Mouse (Mus musculus): ENCODE results near the gene Cpeb4. TPM values are rescaled to one million over a fixed set of nuclear protein-coding genes. Genes with fewer than 3 reads are reported as not detected.

The Cpeb4 gene
- polyA plus RNA-seq (2014; fragmentation: Nextera tagmentation; extraction: Ambion mirVana) = 4.3 and 4.7 TPM in 2 replicates

DNA sequence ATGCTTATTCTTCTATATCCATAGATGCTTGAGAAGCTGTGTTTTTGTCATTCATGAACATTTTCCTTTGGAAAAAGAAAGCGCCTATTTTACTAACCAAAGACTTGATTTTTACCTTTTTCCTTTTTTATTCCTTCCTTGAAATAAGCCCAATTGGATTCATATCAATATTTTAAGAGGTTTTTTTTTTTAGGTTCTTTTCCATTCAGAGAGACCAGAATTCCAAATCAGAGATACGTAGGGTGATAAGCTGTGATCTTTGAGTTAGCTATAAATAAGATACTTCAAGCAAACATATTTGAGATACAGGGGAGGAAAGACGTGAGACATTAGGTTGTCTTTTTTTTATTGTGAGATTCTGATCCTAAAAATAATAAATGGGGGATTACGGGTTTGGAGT lies at the start of gene Cpeb4:
Gene Cpeb4 (plus strand): TSS at position 301 of the 400 bp plus-strand sequence.
- Histone ChIP-seq H3K4me1 (replicated peaks; ENCODE audit: control insufficient read depth, insufficient read depth, low read length) (peaks cover 7% of the 10 kb centered on the region; the same call in 1 of the 2 replicates), H3K4me2 (ENCODE audit: low read length) (peak within 1 kb of the TSS; percentile 88), H3K27me3 (replicated peaks; ENCODE audit: control insufficient read depth, insufficient read depth, low read length) (no peaks in the 10 kb centered on the region), H3K9me3 (ENCODE audit: control insufficient read depth, low read length) (no peaks in the 10 kb centered on the region), H3K27ac (ENCODE audit: low read depth) (peak within 1 kb of the TSS; percentile 47; the same call in 1 of the 2 replicates), H3K4me3 (ENCODE audit: low read depth, low read length) (peak within 1 kb of the TSS; percentile 70), H3K9ac (ENCODE audit: low read length) (peak within 1 kb of the TSS; percentile 65), H3K36me3 (ENCODE audit: control insufficient read depth, insufficient read depth, low read length) (no peaks in the 10 kb centered on the region)
- 82% methylated on average over 4 of the region's 4 CpGs for WGBS
- ATAC-seq (replicated peaks; ENCODE audit: low FRiP score, low TSS enrichment, low read depth) (no peak), DNase-seq (ENCODE audit: low spot score) (no peak)

DNA sequence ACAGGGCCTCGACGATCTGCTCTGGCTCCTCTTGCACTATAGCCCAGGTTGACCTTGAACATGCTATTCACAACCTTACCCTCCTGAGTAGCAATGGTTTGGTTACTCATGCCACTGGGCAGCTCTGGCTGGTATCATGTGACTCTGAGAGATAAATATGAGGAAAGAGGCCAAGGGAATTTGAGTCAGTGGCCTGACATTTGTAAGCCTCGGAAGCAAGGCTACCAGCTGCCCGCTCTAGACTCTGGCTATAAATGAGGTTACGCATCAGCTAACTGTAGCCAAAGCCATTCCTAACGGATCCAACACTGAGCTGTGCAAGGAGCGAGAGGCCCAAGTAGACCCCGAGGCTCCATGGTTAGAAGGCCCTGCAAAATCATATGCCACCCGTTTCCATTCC lies 49.5 kb upstream of the Cpeb4 start:
- DNase-seq (ENCODE audit: low spot score) (no peak), ATAC-seq (replicated peaks; ENCODE audit: low FRiP score, low TSS enrichment, low read depth) (no peak)
- H3K4me3 ChIP-seq (ENCODE audit: low read depth, low read length) = no peak overlapping the region
- no peaks in the 10 kb centered on the region for H3K4me1 ChIP-seq (replicated peaks; ENCODE audit: control insufficient read depth, insufficient read depth, low read length)
- no peaks in the 10 kb centered on the region for H3K9me3 ChIP-seq (ENCODE audit: control insufficient read depth, low read length)
- no peaks in the 10 kb centered on the region for H3K36me3 ChIP-seq (ENCODE audit: control insufficient read depth, insufficient read depth, low read length)
- no peak overlapping the region for H3K9ac ChIP-seq (ENCODE audit: low read length)
- H3K27me3 ChIP-seq (replicated peaks; ENCODE audit: control insufficient read depth, insufficient read depth, low read length) = no peaks in the 10 kb centered on the region
- no peak overlapping the region for H3K4me2 ChIP-seq (ENCODE audit: low read length)
- H3K27ac ChIP-seq (ENCODE audit: low read depth) = no peak overlapping the region
- WGBS = 77% methylated on average over 9 of the region's 9 CpGs

DNA sequence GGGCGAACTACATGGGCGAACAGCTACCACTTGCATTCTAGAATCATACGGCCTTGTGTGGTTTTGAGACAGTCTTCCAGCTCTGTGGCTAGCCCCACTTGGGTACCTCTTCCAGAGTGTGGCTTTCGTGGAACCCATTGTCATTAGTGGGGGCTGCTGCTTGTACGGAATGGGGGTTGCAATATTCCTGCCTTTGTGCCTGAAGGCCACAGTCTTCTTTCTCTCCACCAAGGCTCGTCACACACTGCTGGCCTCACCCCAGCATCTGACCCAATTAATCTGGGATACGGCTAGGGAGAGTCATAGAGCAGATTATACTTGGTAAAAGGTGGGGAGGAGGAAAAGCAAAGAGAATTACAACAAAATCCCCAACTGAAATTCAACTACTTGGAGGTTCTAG lies 48.5 kb upstream of the Cpeb4 start:
- Histone ChIP-seq H3K27me3 (replicated peaks; ENCODE audit: control insufficient read depth, insufficient read depth, low read length) (no peaks in the 10 kb centered on the region), H3K27ac (ENCODE audit: low read depth) (no peak overlapping the region), H3K4me2 (ENCODE audit: low read length) (no peak overlapping the region), H3K4me3 (ENCODE audit: low read depth, low read length) (no peak overlapping the region), H3K9me3 (ENCODE audit: control insufficient read depth, low read length) (no peaks in the 10 kb centered on the region), H3K9ac (ENCODE audit: low read length) (no peak overlapping the region), H3K36me3 (ENCODE audit: control insufficient read depth, insufficient read depth, low read length) (no peaks in the 10 kb centered on the region), H3K4me1 (replicated peaks; ENCODE audit: control insufficient read depth, insufficient read depth, low read length) (peaks cover 4% of the 10 kb centered on the region; the same call in 1 of the 2 replicates)
- DNase-seq (ENCODE audit: low spot score) (no peak), ATAC-seq (replicated peaks; ENCODE audit: low FRiP score, low TSS enrichment, low read depth) (no peak)
- WGBS = 89% methylated on average over 7 of the region's 7 CpGs

DNA sequence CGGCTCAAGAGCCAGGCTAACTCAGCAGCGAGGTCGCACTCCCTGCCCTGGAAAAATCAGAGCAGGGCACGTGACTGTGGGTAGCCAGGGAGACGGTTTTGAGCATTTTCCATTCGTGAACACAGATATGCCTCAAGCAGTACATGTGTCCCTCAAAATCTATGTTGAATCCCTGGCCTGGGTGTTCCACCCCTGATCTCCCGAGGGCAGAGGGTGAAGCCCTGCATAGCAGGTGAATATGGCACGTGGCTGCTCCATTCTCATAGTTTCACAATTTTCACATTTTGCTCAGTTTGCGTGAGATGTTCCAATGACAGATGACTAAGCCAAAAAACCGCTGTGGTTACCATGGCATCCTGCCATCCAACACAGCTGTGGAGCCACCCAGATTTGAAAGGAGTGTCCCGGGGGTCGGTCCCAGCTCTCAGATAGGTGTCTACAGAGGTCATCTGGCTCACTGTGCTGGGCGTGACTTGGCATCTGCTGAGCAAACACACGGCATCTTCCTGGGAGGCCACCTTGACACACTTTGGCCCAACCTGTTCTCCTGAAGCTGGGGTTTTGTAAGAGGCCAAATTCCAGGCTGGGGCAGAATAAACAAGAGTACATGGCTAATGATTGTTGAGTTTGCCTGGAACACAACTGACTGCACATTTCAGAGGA lies 47.4 kb upstream of the Cpeb4 start:
- H3K36me3 ChIP-seq (ENCODE audit: control insufficient read depth, insufficient read depth, low read length) = no peaks in the 10 kb centered on the region
- no peak overlapping the region for H3K4me3 ChIP-seq (ENCODE audit: low read depth, low read length)
- 65% methylated on average over 14 of the region's 14 CpGs for WGBS
- H3K4me2 ChIP-seq (ENCODE audit: low read length) = no peak overlapping the region
- no peak overlapping the region for H3K9ac ChIP-seq (ENCODE audit: low read length)
- DNase-seq (ENCODE audit: low spot score) = no peak
- no peak overlapping the region for H3K27ac ChIP-seq (ENCODE audit: low read depth)
- H3K27me3 ChIP-seq (replicated peaks; ENCODE audit: control insufficient read depth, insufficient read depth, low read length) = no peaks in the 10 kb centered on the region
- no peaks in the 10 kb centered on the region for H3K9me3 ChIP-seq (ENCODE audit: control insufficient read depth, low read length)
- peaks cover 4% of the 10 kb centered on the region; the same call in 1 of the 2 replicates for H3K4me1 ChIP-seq (replicated peaks; ENCODE audit: control insufficient read depth, insufficient read depth, low read length)
- ATAC-seq (replicated peaks; ENCODE audit: low FRiP score, low TSS enrichment, low read depth) = peak; percentile 77

DNA sequence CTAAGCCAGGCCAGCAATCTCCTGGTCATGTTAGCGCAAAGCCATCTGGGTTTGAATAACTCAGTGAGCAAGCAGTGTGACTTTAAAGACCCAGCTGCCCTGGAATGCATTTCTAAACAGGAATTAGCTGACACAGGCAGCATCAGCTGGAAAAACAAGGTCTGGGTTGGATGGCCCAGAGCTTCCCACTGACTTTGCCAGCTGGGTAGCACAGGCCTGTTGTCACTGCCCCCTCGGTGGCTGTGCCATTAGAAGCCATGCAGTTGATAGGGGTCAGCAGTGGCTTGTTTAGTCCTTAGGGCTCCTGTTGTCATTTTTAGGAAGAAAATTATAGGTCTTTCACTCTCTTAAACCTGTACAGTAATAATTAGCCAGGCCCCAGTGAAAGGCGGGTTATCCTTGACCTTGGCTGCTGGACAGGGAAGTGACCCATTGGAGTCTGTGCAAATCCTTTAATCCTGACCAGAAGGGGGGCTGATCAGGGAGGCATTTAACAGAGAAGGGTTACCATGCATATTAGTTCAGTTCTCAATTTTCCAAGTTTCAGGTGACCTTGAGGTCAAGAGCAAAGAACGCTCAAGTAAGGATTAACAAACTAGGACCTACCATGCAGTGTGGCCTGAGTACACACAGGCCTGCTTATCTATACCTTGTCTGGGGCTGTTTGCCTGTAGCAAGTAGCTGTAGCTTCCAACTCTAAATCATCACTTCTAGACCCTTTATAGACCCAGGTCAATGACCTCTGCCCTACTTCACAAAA lies 43.8 kb upstream of the Cpeb4 start:
- Histone ChIP-seq H3K27ac (ENCODE audit: low read depth) (no peak overlapping the region), H3K9ac (ENCODE audit: low read length) (no peak overlapping the region), H3K36me3 (ENCODE audit: control insufficient read depth, insufficient read depth, low read length) (no peaks in the 10 kb centered on the region), H3K4me2 (ENCODE audit: low read length) (no peak overlapping the region), H3K4me3 (ENCODE audit: low read depth, low read length) (no peak overlapping the region), H3K27me3 (replicated peaks; ENCODE audit: control insufficient read depth, insufficient read depth, low read length) (no peaks in the 10 kb centered on the region), H3K4me1 (replicated peaks; ENCODE audit: control insufficient read depth, insufficient read depth, low read length) (peaks cover 13% of the 10 kb centered on the region; the same call in 1 of the 2 replicates), H3K9me3 (ENCODE audit: control insufficient read depth, low read length) (no peaks in the 10 kb centered on the region)
- ATAC-seq (replicated peaks; ENCODE audit: low FRiP score, low TSS enrichment, low read depth) (no peak), DNase-seq (ENCODE audit: low spot score) (no peak)
- WGBS = 74% methylated on average over 4 of the region's 4 CpGs

DNA sequence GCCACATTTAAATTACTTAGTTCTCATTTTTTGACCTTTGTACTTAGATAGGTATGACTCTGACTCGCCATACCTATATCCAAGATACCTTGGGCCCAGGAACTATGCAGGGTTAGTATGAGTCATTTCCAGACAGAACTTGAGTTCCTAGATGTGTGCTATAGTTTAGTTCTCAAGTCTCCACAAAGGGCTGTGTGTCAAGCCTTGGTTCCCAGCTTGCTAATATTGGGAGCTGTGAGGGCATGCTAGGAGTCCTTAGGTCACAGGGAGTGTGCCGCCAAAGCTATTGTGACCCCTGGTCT lies 43.3 kb upstream of the Cpeb4 start:
- WGBS = 63% methylated on average over 2 of the region's 2 CpGs
- DNase-seq (ENCODE audit: low spot score) (no peak), ATAC-seq (replicated peaks; ENCODE audit: low FRiP score, low TSS enrichment, low read depth) (no peak)
- H3K36me3 ChIP-seq (ENCODE audit: control insufficient read depth, insufficient read depth, low read length) = no peaks in the 10 kb centered on the region
- no peak overlapping the region for H3K27ac ChIP-seq (ENCODE audit: low read depth)
- H3K9me3 ChIP-seq (ENCODE audit: control insufficient read depth, low read length) = no peaks in the 10 kb centered on the region
- no peak overlapping the region for H3K4me3 ChIP-seq (ENCODE audit: low read depth, low read length)
- no peaks in the 10 kb centered on the region for H3K27me3 ChIP-seq (replicated peaks; ENCODE audit: control insufficient read depth, insufficient read depth, low read length)
- peaks cover 13% of the 10 kb centered on the region; the same call in 1 of the 2 replicates for H3K4me1 ChIP-seq (replicated peaks; ENCODE audit: control insufficient read depth, insufficient read depth, low read length)
- H3K9ac ChIP-seq (ENCODE audit: low read length) = no peak overlapping the region
- no peak overlapping the region for H3K4me2 ChIP-seq (ENCODE audit: low read length)

DNA sequence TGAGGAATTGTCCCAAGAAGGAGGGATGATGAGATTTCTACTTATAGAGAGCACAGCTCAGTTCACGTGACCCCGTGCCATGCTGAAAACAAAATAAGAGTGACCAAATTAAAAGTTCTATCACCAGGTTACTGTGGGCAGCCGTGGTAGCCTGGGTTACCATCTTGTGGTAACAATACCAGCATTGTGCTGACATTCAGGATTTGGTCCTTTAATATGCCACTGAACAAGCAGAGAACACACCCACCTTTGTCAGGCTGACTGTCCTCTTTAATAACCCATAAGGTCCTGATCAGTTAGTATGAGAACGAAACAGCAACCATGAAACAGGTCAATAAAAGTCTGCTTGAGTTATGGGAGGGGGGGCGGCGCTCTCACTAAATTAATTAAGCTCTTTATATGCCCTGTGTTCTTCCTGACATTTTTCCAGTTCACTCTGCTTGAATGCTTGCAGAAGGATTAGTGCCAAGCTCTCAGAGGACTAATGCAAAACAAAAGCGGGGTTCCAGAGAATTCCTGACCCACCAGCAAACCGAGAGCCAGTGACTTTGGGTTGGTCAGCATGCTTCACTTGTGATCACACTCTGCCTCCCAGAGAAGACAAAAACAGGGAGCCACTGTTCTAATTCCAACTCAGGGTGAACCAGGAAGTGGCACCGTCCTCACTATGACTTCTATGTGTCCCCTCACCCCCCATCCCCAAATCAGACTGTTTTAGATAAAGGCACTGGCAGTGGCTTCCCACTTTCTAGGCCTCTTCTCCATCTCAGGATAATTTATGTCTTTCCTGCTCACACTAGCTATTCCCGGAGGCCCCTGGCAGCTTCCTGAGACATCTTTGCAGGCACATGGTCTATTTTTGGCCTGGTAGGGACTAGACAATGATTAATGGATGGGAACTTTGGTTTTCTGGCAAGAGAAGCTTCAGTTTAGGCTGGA lies 41.5 kb upstream of the Cpeb4 start:
- no peak overlapping the region for H3K27ac ChIP-seq (ENCODE audit: low read depth)
- DNase-seq (ENCODE audit: low spot score) (no peak), ATAC-seq (replicated peaks; ENCODE audit: low FRiP score, low TSS enrichment, low read depth) (no peak)
- no peaks in the 10 kb centered on the region for H3K9me3 ChIP-seq (ENCODE audit: control insufficient read depth, low read length)
- H3K9ac ChIP-seq (ENCODE audit: low read length) = no peak overlapping the region
- WGBS = 56% methylated on average over 10 of the region's 10 CpGs
- no peak overlapping the region for H3K4me2 ChIP-seq (ENCODE audit: low read length)
- H3K36me3 ChIP-seq (ENCODE audit: control insufficient read depth, insufficient read depth, low read length) = no peaks in the 10 kb centered on the region
- no peaks in the 10 kb centered on the region for H3K27me3 ChIP-seq (replicated peaks; ENCODE audit: control insufficient read depth, insufficient read depth, low read length)
- peaks cover 13% of the 10 kb centered on the region; the same call in 1 of the 2 replicates for H3K4me1 ChIP-seq (replicated peaks; ENCODE audit: control insufficient read depth, insufficient read depth, low read length)
- no peak overlapping the region for H3K4me3 ChIP-seq (ENCODE audit: low read depth, low read length)

GRCm38 (mm10) chr11:31831451-31831850 lies 40.6 kb upstream of the Cpeb4 start:
- Histone ChIP-seq H3K9me3 (ENCODE audit: control insufficient read depth, low read length) (no peaks in the 10 kb centered on the region), H3K9ac (ENCODE audit: low read length) (no peak overlapping the region), H3K4me3 (ENCODE audit: low read depth, low read length) (no peak overlapping the region), H3K4me2 (ENCODE audit: low read length) (no peak overlapping the region), H3K4me1 (replicated peaks; ENCODE audit: control insufficient read depth, insufficient read depth, low read length) (peaks cover 13% of the 10 kb centered on the region; the same call in 1 of the 2 replicates), H3K27ac (ENCODE audit: low read depth) (no peak overlapping the region), H3K27me3 (replicated peaks; ENCODE audit: control insufficient read depth, insufficient read depth, low read length) (no peaks in the 10 kb centered on the region), H3K36me3 (ENCODE audit: control insufficient read depth, insufficient read depth, low read length) (no peaks in the 10 kb centered on the region)
- DNase-seq (ENCODE audit: low spot score) (no peak), ATAC-seq (replicated peaks; ENCODE audit: low FRiP score, low TSS enrichment, low read depth) (no peak)
- WGBS = 74% methylated on average over 5 of the region's 5 CpGs
